In the genomic region with DNA sequence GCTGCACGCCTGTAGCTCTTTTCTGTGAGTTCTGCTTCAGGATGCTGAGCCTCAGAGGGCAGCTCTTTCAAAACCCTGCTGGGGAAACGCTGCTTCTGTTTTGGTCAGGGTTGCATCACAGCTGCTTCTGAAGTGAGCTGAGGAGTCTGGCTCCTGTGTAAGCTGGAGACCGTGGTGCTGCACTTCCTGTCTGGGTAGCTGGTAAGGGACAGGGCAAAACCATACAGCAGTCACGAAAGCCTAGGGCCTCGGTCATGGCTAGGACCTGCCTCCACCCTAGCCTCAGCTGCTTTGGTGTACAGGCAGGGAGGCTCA, we compare ENCODE assay signal across 8 mouse cellular contexts. TPM values are rescaled to one million over a fixed set of nuclear protein-coding genes. Genes with fewer than 3 reads are reported as not detected.
DNase-seq lines count a peak whose midpoint lies in the region; ATAC-seq and TF ChIP-seq lines count a peak whose summit lies in the region.

No protein-coding gene starts in this region.

- H3K27me3 ChIP-seq in kidney, embryonic 14.5 days (ENCODE audit: control insufficient read depth, insufficient read depth, low read length): no peaks in the 10 kb centered on the region

- peak overlapping the region; percentile 18; the same call in 1 of the 2 replicates for H3K9ac ChIP-seq in kidney, embryonic 14.5 days (ENCODE audit: low read depth, low read length)

- TF ChIP-seq CTCF in bone marrow, adult 2 months (IDR thresholded peaks at IDR 0.05; ENCODE audit: control insufficient read depth, insufficient read depth, low read length): no peak

- no peak overlapping the region; the same call in 1 of the 2 replicates for H3K4me2 ChIP-seq in kidney, embryonic 14.5 days (replicated peaks; ENCODE audit: low read depth, low read length)

- ATAC-seq in kidney, embryonic 14.5 days (ENCODE audit: low FRiP score, low TSS enrichment): no peak
- peak; percentile 62 for ATAC-seq in inflammation-experienced regulatory T-cells, adult 6 months
- ATAC-seq in monocyte, adult 5-6 weeks (replicated peaks; ENCODE audit: insufficient number of reproducible peaks, low FRiP score, low TSS enrichment, poor library complexity, severe bottlenecking): peak; percentile 71

- intact Hi-C loops in gastrocnemius, postnatal 36 days (cut with DNase I): no loop called here

- H3K9me3 ChIP-seq in kidney, embryonic 14.5 days (ENCODE audit: control insufficient read depth, low read length): no peaks in the 10 kb centered on the region

- DNase-seq in kidney, postnatal 10 days: no peak
- DNase-seq in cerebellum, adult 8-10 months: no peak
- no peak for DNase-seq in gastrocnemius, postnatal 36 days
- DNase-seq in heart, adult 11 months: no peak

- H3K4me3 ChIP-seq in kidney, embryonic 14.5 days (ENCODE audit: low read length): no peak overlapping the region
- H3K4me3 ChIP-seq in bone marrow, adult 2 months (replicated peaks; ENCODE audit: control insufficient read depth, low read depth, low read length): no peak overlapping the region

- WGBS in kidney, embryonic 14.5 days: 42% methylated on average over 5 of the region's 5 CpGs
- WGBS in bone marrow, adult 2 months: 8% methylated on average over 5 of the region's 5 CpGs

- no peak for TF ChIP-seq POLR2A in bone marrow, adult 2 months (IDR thresholded peaks at IDR 0.05; ENCODE audit: borderline replicate concordance, control insufficient read depth, low read depth, low read length)

- H3K4me1 ChIP-seq in kidney, embryonic 14.5 days (ENCODE audit: control insufficient read depth, insufficient read depth, low read length): peaks cover 14% of the 10 kb centered on the region
- H3K4me1 ChIP-seq in bone marrow, adult 2 months (ENCODE audit: control insufficient read depth, insufficient read depth, low read length): peaks cover 10% of the 10 kb centered on the region

- no peaks in the 10 kb centered on the region for H3K36me3 ChIP-seq in kidney, embryonic 14.5 days (ENCODE audit: control insufficient read depth, insufficient read depth, low read length)

- H3K27ac ChIP-seq in kidney, embryonic 14.5 days (ENCODE audit: low read depth, low read length): no peak overlapping the region
- peak overlapping the region; percentile 95 for H3K27ac ChIP-seq in bone marrow, adult 2 months (ENCODE audit: control insufficient read depth, insufficient read depth, low read depth, low read length, poor library complexity)

RNA-seq across cellular contexts. Expression of a gene that starts 13.0 kb away (rescaled TPM):
- polyA plus RNA-seq in kidney, embryonic 14.5 days (2014; fragmentation: Nextera tagmentation; extraction: Ambion mirVana): 0.84 and 1.6 TPM in 2 replicates
- 2.4 and 3.2 TPM in 2 replicates for polyA plus RNA-seq in bone marrow, adult 2 months (2011; ENCODE audit: insufficient read depth, insufficient read length, low replicate concordance, missing spikeins)
- 1 to 10 TPM in 2 of 3 experiments, under 1 TPM in 1; 0.78 to 1.3 (median 1.3) TPM for polyA plus RNA-seq in inflammation-experienced regulatory T-cells, adult 6 months (2017; shearing (Covaris generic))
- total RNA-seq in monocyte, adult 5-6 weeks (2017): 0.49 to 3.8 TPM (median 2.4 TPM) in 3 replicates
- under 1 TPM; 0.47 to 0.89 TPM for total RNA-seq in gastrocnemius, postnatal 36 days (2021)
